1 mouse cellular context compared by ENCODE assay signal in genomic region chr2:5420621-5421196, GRCm38 (mm10).
TF ChIP-seq lines count a peak whose summit lies in the region.

No protein-coding gene starts in this region.

TF ChIP-seq in CH12.LX, 34 proteins besides CTCF, POLR2A, EP300 and RAD21 (continued from another document):
- TF ChIP-seq MEF2A (IDR thresholded peaks at IDR 0.05; ENCODE audit: borderline replicate concordance, low read depth, low read length) (peak; percentile 97), MAX (IDR thresholded peaks at IDR 0.05; ENCODE audit: low read length) (0 out of 2 replicates have a peak, but pooled peaks have one; percentile 41), IRF4 (IDR thresholded peaks at IDR 0.05; ENCODE audit: low read depth, low read length) (peak; percentile 96), SIN3A (IDR thresholded peaks at IDR 0.05; ENCODE audit: low read length) (no peak), TCF12 (IDR thresholded peaks at IDR 0.05; ENCODE audit: low read depth, low read length) (peak; percentile 69; the same call in 1 of the 2 replicates), BHLHE40 (IDR thresholded peaks at IDR 0.05; ENCODE audit: low read depth, low read length) (peak; percentile 82), ELF1 (IDR thresholded peaks at IDR 0.05; ENCODE audit: low read depth, low read length) (no peak), UBTF (IDR thresholded peaks at IDR 0.05; ENCODE audit: low read depth, low read length) (no peak), ZNF384 (IDR thresholded peaks at IDR 0.05; ENCODE audit: low read depth, low read length) (no peak), MXI1 (IDR thresholded peaks at IDR 0.05; ENCODE audit: low read depth, low read length) (no peak), GABPA (IDR thresholded peaks at IDR 0.05; ENCODE audit: insufficient replicate concordance, low read depth, low read length) (no peak), RCOR1 (conservative IDR thresholded peaks at IDR 0.05; ENCODE audit: low read depth, low read length) (no peak; the same call in 1 of the 2 replicates), ZMIZ1 (IDR thresholded peaks at IDR 0.05; ENCODE audit: low read depth, low read length) (no peak), ZC3H11A (IDR thresholded peaks at IDR 0.05; ENCODE audit: low read depth, low read length) (no peak), NRF1 (IDR thresholded peaks at IDR 0.05; ENCODE audit: low read depth, low read length) (no peak), SMC3 (IDR thresholded peaks at IDR 0.05; ENCODE audit: low read depth, low read length) (no peak), CHD1 (IDR thresholded peaks at IDR 0.05; ENCODE audit: low read depth, low read length) (peak; percentile 97), NELFE (IDR thresholded peaks at IDR 0.05; ENCODE audit: low read depth, low read length) (no peak), MAZ (IDR thresholded peaks at IDR 0.05; ENCODE audit: low read depth, low read length) (no peak), TBP (conservative IDR thresholded peaks at IDR 0.05; ENCODE audit: low read depth, low read length) (no peak), E2F4 (IDR thresholded peaks at IDR 0.05; ENCODE audit: insufficient replicate concordance, low read depth, low read length) (0 out of 2 replicates have a peak, but pooled peaks have one; percentile 27), ZKSCAN1 (IDR thresholded peaks at IDR 0.05; ENCODE audit: borderline replicate concordance, low read depth, low read length) (no peak), USF2 (conservative IDR thresholded peaks at IDR 0.05; ENCODE audit: low read depth, low read length) (no peak), HCFC1 (IDR thresholded peaks at IDR 0.05; ENCODE audit: low read depth, low read length) (no peak), JUN (IDR thresholded peaks at IDR 0.05; ENCODE audit: insufficient read depth, low read depth, low read length) (peak; percentile 78), MAFK (IDR thresholded peaks at IDR 0.05; ENCODE audit: insufficient replicate concordance, low read length) (peak; percentile 45; the same call in 1 of the 2 replicates), CHD2 (IDR thresholded peaks at IDR 0.05; ENCODE audit: low read length) (peak; percentile 38), KAT2A (IDR thresholded peaks at IDR 0.05; ENCODE audit: insufficient replicate concordance, low read length) (no peak), USF1 (IDR thresholded peaks at IDR 0.05; ENCODE audit: low read depth, low read length) (no peak), PAX5 (IDR thresholded peaks at IDR 0.05; ENCODE audit: low read length) (no peak)
